Mouse (Mus musculus) liver, adult 2 months (tissue): ENCODE data around the gene Sidt1.

Experiments
- CTCF ChIP-seq: fragments of 200-500 bp; IDR thresholded peaks from 2 replicates; pipeline ENCODE4 v1.5.1; 2011; ENCODE audit warnings: low read depth, low read length, control low read depth
- POLR2A ChIP-seq: fragments of 200-500 bp; IDR thresholded peaks from 2 replicates; pipeline ENCODE4 v1.6.1; 2011; ENCODE audit warnings: low read length, control low read depth; ENCODE audit not compliant: insufficient read depth; ENCODE audit errors: extremely low read depth

GRCm38 (mm10) chr16:44313422-44313821 is 19.6 kb downstream of the Sidt1 start:
- TF ChIP-seq POLR2A: no peak
- no peak for TF ChIP-seq CTCF
